Mouse (Mus musculus): ENCODE results near the gene Abca7. TPM values are rescaled to one million over a fixed set of nuclear protein-coding genes. Genes with fewer than 3 reads are reported as not detected.

Abca7 gene
- polyA plus RNA-seq, 1 experiment from 2014 or later, result 4.2 TPM

- 8% methylated on average over 3 of the region's 3 CpGs for WGBS
- H3K4me1 ChIP-seq (ENCODE audit: control insufficient read depth, insufficient read depth, low read depth, low read length), result peaks cover 7% of the 10 kb centered on the region
- peaks cover 23% of the 10 kb centered on the region for H3K27me3 ChIP-seq (replicated peaks; ENCODE audit: control insufficient read depth, insufficient read depth, low read length)
- no peaks in the 10 kb centered on the region for H3K9me3 ChIP-seq (ENCODE audit: control insufficient read depth, low read length)
- ATAC-seq, result no peak
- no peak overlapping the region for H3K9ac ChIP-seq (ENCODE audit: low read depth, low read length)
- no peak overlapping the region; the same call in 1 of the 2 replicates for H3K27ac ChIP-seq (ENCODE audit: low read depth, low read length)
- H3K4me2 ChIP-seq (ENCODE audit: low read length), result no peak overlapping the region
- H3K36me3 ChIP-seq (ENCODE audit: control insufficient read depth, insufficient read depth, low read length), result peaks cover 30% of the 10 kb centered on the region
- H3K4me3 ChIP-seq (ENCODE audit: low read length), result no peak overlapping the region
Observed at GRCm38 (mm10) chr10:79969124-79969568, 27.1 kb upstream of the Abca7 start.

GRCm38 (mm10) chr10:79970415-79971182, 25.7 kb upstream of the Abca7 start, which contains the start of gene Grin3b:
TSS of gene Grin3b (plus strand) at chr10:79970715.
- Histone ChIP-seq H3K4me2 (ENCODE audit: low read length) (peak within 1 kb of the TSS; percentile 72), H3K27ac (ENCODE audit: low read depth, low read length) (no peak within 1 kb of the TSS), H3K9ac (ENCODE audit: low read depth, low read length) (peak within 1 kb of the TSS; percentile 64), H3K27me3 (replicated peaks; ENCODE audit: control insufficient read depth, insufficient read depth, low read length) (peaks cover 23% of the 10 kb centered on the region), H3K9me3 (ENCODE audit: control insufficient read depth, low read length) (no peaks in the 10 kb centered on the region), H3K4me1 (ENCODE audit: control insufficient read depth, insufficient read depth, low read depth, low read length) (peaks cover 7% of the 10 kb centered on the region), H3K36me3 (ENCODE audit: control insufficient read depth, insufficient read depth, low read length) (peaks cover 30% of the 10 kb centered on the region), H3K4me3 (ENCODE audit: low read length) (peak within 1 kb of the TSS; percentile 42)
- whole genome bisulfite sequencing, result 8% methylated on average over 36 of the region's 47 CpGs
- ATAC-seq, result peak; percentile 18; the same call in 1 of the 2 replicates

- peak overlapping the region; percentile 64 for H3K9ac ChIP-seq (ENCODE audit: low read depth, low read length)
- H3K4me3 ChIP-seq (ENCODE audit: low read length), result peak overlapping the region; percentile 42
- no peak overlapping the region for H3K27ac ChIP-seq (ENCODE audit: low read depth, low read length)
- no peaks in the 10 kb centered on the region for H3K9me3 ChIP-seq (ENCODE audit: control insufficient read depth, low read length)
- H3K27me3 ChIP-seq (replicated peaks; ENCODE audit: control insufficient read depth, insufficient read depth, low read length), result peaks cover 23% of the 10 kb centered on the region
- H3K36me3 ChIP-seq (ENCODE audit: control insufficient read depth, insufficient read depth, low read length), result peaks cover 32% of the 10 kb centered on the region
- peak; percentile 12; the same call in 1 of the 2 replicates for ATAC-seq
- 4% methylated on average over 21 of the region's 21 CpGs for WGBS
- peaks cover 7% of the 10 kb centered on the region for H3K4me1 ChIP-seq (ENCODE audit: control insufficient read depth, insufficient read depth, low read depth, low read length)
- peak overlapping the region; percentile 72 for H3K4me2 ChIP-seq (ENCODE audit: low read length)
Observed at GRCm38 (mm10) chr10:79971183-79971497, 25.2 kb upstream of the Abca7 start.

- WGBS, result 65% methylated on average over 14 of the region's 14 CpGs
- peaks cover 23% of the 10 kb centered on the region for H3K27me3 ChIP-seq (replicated peaks; ENCODE audit: control insufficient read depth, insufficient read depth, low read length)
Observed at GRCm38 (mm10) chr10:79972831-79973230, 23.5 kb upstream of the Abca7 start.

GRCm38 (mm10) chr10:79974087-79974486, 22.2 kb upstream of the Abca7 start:
- peaks cover 7% of the 10 kb centered on the region for H3K4me1 ChIP-seq (ENCODE audit: control insufficient read depth, insufficient read depth, low read depth, low read length)
- H3K27ac ChIP-seq (ENCODE audit: low read depth, low read length), result no peak overlapping the region
- H3K9ac ChIP-seq (ENCODE audit: low read depth, low read length), result no peak overlapping the region
- no peak overlapping the region for H3K4me3 ChIP-seq (ENCODE audit: low read length)
- WGBS, result 90% methylated on average over 21 of the region's 21 CpGs
- H3K9me3 ChIP-seq (ENCODE audit: control insufficient read depth, low read length), result no peaks in the 10 kb centered on the region
- no peak for ATAC-seq
- no peak overlapping the region for H3K4me2 ChIP-seq (ENCODE audit: low read length)
- peaks cover 45% of the 10 kb centered on the region for H3K36me3 ChIP-seq (ENCODE audit: control insufficient read depth, insufficient read depth, low read length)
- peaks cover 21% of the 10 kb centered on the region for H3K27me3 ChIP-seq (replicated peaks; ENCODE audit: control insufficient read depth, insufficient read depth, low read length)

More at GRCm38 (mm10) chr10:79972831-79973230, 23.5 kb upstream of the Abca7 start:
- Histone ChIP-seq H3K36me3 (ENCODE audit: control insufficient read depth, insufficient read depth, low read length) (peaks cover 33% of the 10 kb centered on the region), H3K4me1 (ENCODE audit: control insufficient read depth, insufficient read depth, low read depth, low read length) (peaks cover 7% of the 10 kb centered on the region), H3K9me3 (ENCODE audit: control insufficient read depth, low read length) (no peaks in the 10 kb centered on the region), H3K27ac (ENCODE audit: low read depth, low read length) (no peak overlapping the region), H3K4me3 (ENCODE audit: low read length) (no peak overlapping the region), H3K9ac (ENCODE audit: low read depth, low read length) (no peak overlapping the region), H3K4me2 (ENCODE audit: low read length) (no peak overlapping the region)
- no peak for ATAC-seq

- no peak overlapping the region for H3K9ac ChIP-seq (ENCODE audit: low read depth, low read length)
- 92% methylated on average over 8 of the region's 8 CpGs for WGBS
- no peak for ATAC-seq
- H3K27me3 ChIP-seq (replicated peaks; ENCODE audit: control insufficient read depth, insufficient read depth, low read length), result peaks cover 18% of the 10 kb centered on the region
- H3K4me1 ChIP-seq (ENCODE audit: control insufficient read depth, insufficient read depth, low read depth, low read length), result peaks cover 7% of the 10 kb centered on the region
- no peak overlapping the region for H3K4me2 ChIP-seq (ENCODE audit: low read length)
- H3K9me3 ChIP-seq (ENCODE audit: control insufficient read depth, low read length), result no peaks in the 10 kb centered on the region
- no peak overlapping the region for H3K4me3 ChIP-seq (ENCODE audit: low read length)
- H3K27ac ChIP-seq (ENCODE audit: low read depth, low read length), result no peak overlapping the region
- H3K36me3 ChIP-seq (ENCODE audit: control insufficient read depth, insufficient read depth, low read length), result peaks cover 46% of the 10 kb centered on the region
Observed at GRCm38 (mm10) chr10:79974668-79975067, 21.6 kb upstream of the Abca7 start.

GRCm38 (mm10) chr10:79976071-79976721, 20.1 kb upstream of the Abca7 start:
- Histone ChIP-seq H3K36me3 (ENCODE audit: control insufficient read depth, insufficient read depth, low read length) (peaks cover 46% of the 10 kb centered on the region), H3K4me1 (ENCODE audit: control insufficient read depth, insufficient read depth, low read depth, low read length) (peaks cover 4% of the 10 kb centered on the region), H3K9ac (ENCODE audit: low read depth, low read length) (no peak overlapping the region), H3K4me3 (ENCODE audit: low read length) (no peak overlapping the region), H3K27me3 (replicated peaks; ENCODE audit: control insufficient read depth, insufficient read depth, low read length) (peaks cover 11% of the 10 kb centered on the region), H3K27ac (ENCODE audit: low read depth, low read length) (no peak overlapping the region), H3K4me2 (ENCODE audit: low read length) (no peak overlapping the region), H3K9me3 (ENCODE audit: control insufficient read depth, low read length) (no peaks in the 10 kb centered on the region)
- ATAC-seq, result no peak
- WGBS, result 87% methylated on average over 28 of the region's 28 CpGs

- ATAC-seq, result no peak
Observed at GRCm38 (mm10) chr10:79976722-79977107, 19.6 kb upstream of the Abca7 start.

GRCm38 (mm10) chr10:79977324-79977723, 19.0 kb upstream of the Abca7 start:
- Histone ChIP-seq H3K27me3 (replicated peaks; ENCODE audit: control insufficient read depth, insufficient read depth, low read length) (peaks cover 2% of the 10 kb centered on the region), H3K27ac (ENCODE audit: low read depth, low read length) (no peak overlapping the region), H3K9ac (ENCODE audit: low read depth, low read length) (no peak overlapping the region), H3K36me3 (ENCODE audit: control insufficient read depth, insufficient read depth, low read length) (peaks cover 46% of the 10 kb centered on the region), H3K4me1 (ENCODE audit: control insufficient read depth, insufficient read depth, low read depth, low read length) (peaks cover 10% of the 10 kb centered on the region), H3K4me3 (ENCODE audit: low read length) (no peak overlapping the region), H3K4me2 (ENCODE audit: low read length) (no peak overlapping the region), H3K9me3 (ENCODE audit: control insufficient read depth, low read length) (no peaks in the 10 kb centered on the region)
- no peak for ATAC-seq
- WGBS, result 80% methylated on average over 25 of the region's 28 CpGs

More at GRCm38 (mm10) chr10:79976722-79977107, 19.6 kb upstream of the Abca7 start:
- H3K27ac ChIP-seq (ENCODE audit: low read depth, low read length), result no peak overlapping the region
- WGBS, result 73% methylated on average over 35 of the region's 36 CpGs
- peaks cover 46% of the 10 kb centered on the region for H3K36me3 ChIP-seq (ENCODE audit: control insufficient read depth, insufficient read depth, low read length)
- no peak overlapping the region for H3K9ac ChIP-seq (ENCODE audit: low read depth, low read length)
- H3K4me2 ChIP-seq (ENCODE audit: low read length), result no peak overlapping the region
- peaks cover 6% of the 10 kb centered on the region for H3K27me3 ChIP-seq (replicated peaks; ENCODE audit: control insufficient read depth, insufficient read depth, low read length)
- H3K4me1 ChIP-seq (ENCODE audit: control insufficient read depth, insufficient read depth, low read depth, low read length), result peaks cover 8% of the 10 kb centered on the region
- H3K9me3 ChIP-seq (ENCODE audit: control insufficient read depth, low read length), result no peaks in the 10 kb centered on the region
- no peak overlapping the region for H3K4me3 ChIP-seq (ENCODE audit: low read length)
